Mouse (Mus musculus): ENCODE results near the gene Prnp.

DNA sequence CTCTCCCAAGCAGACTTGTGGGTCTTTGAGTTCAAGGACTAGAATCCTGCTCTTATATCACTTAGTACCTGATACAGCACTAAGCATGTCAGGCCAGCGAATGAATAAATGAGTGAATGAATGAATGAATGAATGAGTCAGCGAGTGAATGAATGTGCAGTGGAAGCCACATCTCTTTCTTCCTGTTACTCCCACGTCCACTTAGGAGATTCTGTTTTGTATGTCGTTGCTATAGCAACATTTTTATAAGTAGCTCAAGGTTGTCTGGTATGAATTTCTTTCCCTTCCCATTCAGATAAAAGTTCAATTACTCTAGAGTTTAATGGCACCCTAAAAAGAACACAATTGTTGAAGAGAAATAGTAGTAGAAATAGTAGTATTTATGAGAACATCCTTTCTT lies 61.4 kb downstream of the Prnp start:
- TF ChIP-seq CTCF (conservative IDR thresholded peaks at IDR 0.05; ENCODE audit: low read length) (no peak), POU5F1 (IDR thresholded peaks at IDR 0.05; ENCODE audit: borderline replicate concordance, low read length) (no peak)
